Mouse (Mus musculus) spleen, postnatal 0 days (tissue): Measurements from ENCODE around the gene Tdo2. TPM values are rescaled to one million over a fixed set of nuclear protein-coding genes. Genes with fewer than 3 reads are reported as not detected.

ENCODE experiments used
- polyA plus RNA-seq: library from polyadenylated mRNA; unstranded; fragments of >200 nt; fragmentation: Nextera tagmentation; extraction: Ambion mirVana; gene quantifications from 2 replicates; pipeline ENCODE4 v1.2.1, GENCODE M21; 2015

Tdo2 gene
- polyA plus RNA-seq: 0.32 and 0.57 TPM in 2 replicates

GRCm38 (mm10) chr3:81976102-81976501 is at the start of gene Tdo2:
Gene Tdo2 (minus strand): TSS chr3:81976202.

GRCm38 (mm10) chr3:81981990-81982389 is 6.0 kb upstream of the Tdo2 start, which contains the start of gene Asic5:
Gene Asic5 (plus strand): TSS chr3:81982290.

GRCm38 (mm10) chr3:81932141-81933101 is 43.6 kb downstream of the Tdo2 start, which contains the start of gene Ctso:
Gene Ctso (plus strand): TSS chr3:81932601.

Other genes starting within 250 kb of the Tdo2 start
- 13.8 and 16.5 TPM in 2 replicates for gene Ctso, start 43.6 kb downstream of the Tdo2 start, polyA plus RNA-seq
- not detected in 2 replicates for gene Asic5, start 6.1 kb upstream of the Tdo2 start, polyA plus RNA-seq
- gene Gucy1b1, start 98.5 kb upstream of the Tdo2 start, polyA plus RNA-seq: 10.2 and 10.4 TPM in 2 replicates
- 19.7 and 23.1 TPM in 2 replicates for gene Gucy1a1, start 169.6 kb upstream of the Tdo2 start, polyA plus RNA-seq